Mouse (Mus musculus) embryonic facial prominence, embryonic 14.5 days (tissue): ENCODE data around the gene Kif26a. TPM values are rescaled to one million over a fixed set of nuclear protein-coding genes. Genes with fewer than 3 reads are reported as not detected.

Experiments used
- ATAC-seq: fragments of 200-750 bp; cut with Nextera tagmentation; 2 replicates; pipeline ENCODE4 v1.8.0; 2017; ENCODE audit warnings: low read depth, moderate number of reproducible peaks, moderate TSS enrichment
- DNase-seq: peaks from one replicate; pipeline ENCODE4 v3.0.0-alpha.2; 2015; ENCODE audit warnings: low spot score
- H3K27ac ChIP-seq: fragments of 300-500 bp; sonication (generic); replicated peaks from 2 replicates; pipeline ENCODE4 v1.5.1; 2014; ENCODE audit warnings: low read depth, mild to moderate bottlenecking, low read length, moderate library complexity
- H3K27me3 ChIP-seq: fragments of 300-500 bp; sonication (generic); replicated peaks from 2 replicates; pipeline ENCODE4 v1.6.1; 2014; ENCODE audit warnings: low read length; ENCODE audit not compliant: control insufficient read depth, insufficient read depth
- H3K36me3 ChIP-seq: fragments of 300-500 bp; sonication (generic); 2 replicates; pipeline ENCODE4 v1.6.1; 2014; ENCODE audit warnings: low read length, mixed read lengths; ENCODE audit not compliant: control insufficient read depth, insufficient read depth
- H3K4me1 ChIP-seq: fragments of 300-500 bp; sonication (generic); 2 replicates; pipeline ENCODE4 v1.6.1; 2014; ENCODE audit warnings: antibody characterized with exemption, low read length; ENCODE audit not compliant: control insufficient read depth, insufficient read depth
- H3K4me2 ChIP-seq: fragments of 300-500 bp; sonication (generic); 2 replicates; pipeline ENCODE4 v1.6.1; 2014; ENCODE audit warnings: low read depth, mild to moderate bottlenecking, low read length, moderate library complexity, mixed read lengths
- H3K4me3 ChIP-seq: fragments of 300-500 bp; sonication (generic); 2 replicates; pipeline ENCODE4 v1.5.1; 2014; ENCODE audit warnings: low read depth, mild to moderate bottlenecking, low read length
- H3K9ac ChIP-seq: fragments of 300-500 bp; sonication (generic); 2 replicates; pipeline ENCODE4 v1.6.1; 2014; ENCODE audit warnings: low read depth, mild to moderate bottlenecking, low read length, moderate library complexity, mixed read lengths
- H3K9me3 ChIP-seq: fragments of 300-500 bp; sonication (generic); 2 replicates; pipeline ENCODE4 v1.6.1; 2016; ENCODE audit warnings: low read length; ENCODE audit not compliant: control insufficient read depth
- WGBS: fragments of 180-500 bp; shearing (Covaris S2); extraction: QIAGEN DNeasy Blood & Tissue Kit; methylation state at CpG from one replicate; pipeline ENCODE4 v1.1.7; 2014; 5-methylcytosine and 5-hydroxymethylcytosine counted together
- polyA plus RNA-seq: library from polyadenylated mRNA; unstranded; fragments of >200 nt; fragmentation: Nextera tagmentation; extraction: Ambion mirVana; gene quantifications from 2 replicates; pipeline ENCODE4 v1.2.1, GENCODE M21; 2014

Kif26a gene
- polyA plus RNA-seq, 1 experiment from 2014 or later: 4.0 TPM

- no peak for ATAC-seq
- Histone ChIP-seq H3K27me3 (no peaks in the 10 kb centered on the region; the same call in 1 of the 2 replicates), H3K9me3 (no peaks in the 10 kb centered on the region), H3K4me2 (no peak overlapping the region), H3K9ac (no peak overlapping the region), H3K27ac (no peak overlapping the region), H3K4me1 (0 out of 2 replicates have a peak, but pooled peaks cover 7% of the 10 kb centered on the region), H3K4me3 (no peak overlapping the region), H3K36me3 (no peaks in the 10 kb centered on the region)
- DNase-seq: no peak
- WGBS: 81% methylated on average over 11 of the region's 11 CpGs
Measured at GRCm38 (mm10) chr12:112108696-112109445, 37.1 kb upstream of the Kif26a start.

GRCm38 (mm10) chr12:112109701-112110100 is 36.3 kb upstream of the Kif26a start:
- no peak overlapping the region for H3K27ac ChIP-seq
- WGBS: 74% methylated on average over 9 of the region's 9 CpGs
- ATAC-seq (no peak), DNase-seq (no peak)
- no peaks in the 10 kb centered on the region; the same call in 1 of the 2 replicates for H3K27me3 ChIP-seq
- H3K4me2 ChIP-seq: no peak overlapping the region
- H3K9ac ChIP-seq: no peak overlapping the region
- H3K4me3 ChIP-seq: no peak overlapping the region
- H3K9me3 ChIP-seq: no peaks in the 10 kb centered on the region
- 0 out of 2 replicates have a peak, but pooled peaks cover 7% of the 10 kb centered on the region for H3K4me1 ChIP-seq
- H3K36me3 ChIP-seq: no peaks in the 10 kb centered on the region

- no peak for ATAC-seq
- H3K36me3 ChIP-seq: no peaks in the 10 kb centered on the region
- 71% methylated on average over 5 of the region's 5 CpGs for WGBS
- H3K27ac ChIP-seq: no peak overlapping the region
- H3K4me3 ChIP-seq: no peak overlapping the region
- no peak for DNase-seq
- H3K4me1 ChIP-seq: 0 out of 2 replicates have a peak, but pooled peaks cover 7% of the 10 kb centered on the region
- H3K9me3 ChIP-seq: no peaks in the 10 kb centered on the region
- no peak overlapping the region for H3K4me2 ChIP-seq
- no peak overlapping the region for H3K9ac ChIP-seq
- no peaks in the 10 kb centered on the region; the same call in 1 of the 2 replicates for H3K27me3 ChIP-seq
Measured at GRCm38 (mm10) chr12:112111323-112111722, 34.7 kb upstream of the Kif26a start.

GRCm38 (mm10) chr12:112112235-112112634 is 33.8 kb upstream of the Kif26a start:
- Histone ChIP-seq H3K36me3 (no peaks in the 10 kb centered on the region), H3K9ac (no peak overlapping the region), H3K4me1 (no peaks in the 10 kb centered on the region), H3K27me3 (no peaks in the 10 kb centered on the region; the same call in 1 of the 2 replicates), H3K9me3 (no peaks in the 10 kb centered on the region), H3K27ac (no peak overlapping the region), H3K4me2 (no peak overlapping the region), H3K4me3 (no peak overlapping the region)
- no peak for ATAC-seq
- 90% methylated on average over 6 of the region's 6 CpGs for WGBS
- no peak for DNase-seq

GRCm38 (mm10) chr12:112112686-112113396 is 33.2 kb upstream of the Kif26a start:
- no peaks in the 10 kb centered on the region for H3K27me3 ChIP-seq
- H3K9ac ChIP-seq: no peak overlapping the region
- H3K4me3 ChIP-seq: no peak overlapping the region
- DNase-seq (no peak), ATAC-seq (no peak)
- no peaks in the 10 kb centered on the region for H3K9me3 ChIP-seq
- no peak overlapping the region for H3K27ac ChIP-seq
- H3K4me1 ChIP-seq: no peaks in the 10 kb centered on the region
- 18% methylated on average over 13 of the region's 13 CpGs for WGBS
- no peaks in the 10 kb centered on the region for H3K36me3 ChIP-seq
- H3K4me2 ChIP-seq: no peak overlapping the region

- Histone ChIP-seq H3K9me3 (no peaks in the 10 kb centered on the region), H3K4me3 (no peak overlapping the region), H3K4me2 (no peak overlapping the region), H3K27ac (no peak overlapping the region), H3K4me1 (no peaks in the 10 kb centered on the region), H3K9ac (no peak overlapping the region), H3K36me3 (no peaks in the 10 kb centered on the region), H3K27me3 (no peaks in the 10 kb centered on the region)
- WGBS: 12% methylated on average over 7 of the region's 7 CpGs
- peak; percentile 56 for DNase-seq
- ATAC-seq: peak; percentile 34; the same call in 1 of the 2 replicates
Measured at GRCm38 (mm10) chr12:112113710-112114109, 32.3 kb upstream of the Kif26a start.

GRCm38 (mm10) chr12:112117006-112117405 is 29.0 kb upstream of the Kif26a start:
- no peak overlapping the region for H3K27ac ChIP-seq
- H3K4me1 ChIP-seq: no peaks in the 10 kb centered on the region
- DNase-seq: no peak
- no peaks in the 10 kb centered on the region for H3K27me3 ChIP-seq
- no peak for ATAC-seq
- H3K9ac ChIP-seq: no peak overlapping the region
- no peak overlapping the region for H3K4me2 ChIP-seq
- H3K9me3 ChIP-seq: no peaks in the 10 kb centered on the region
- H3K36me3 ChIP-seq: no peaks in the 10 kb centered on the region
- no peak overlapping the region for H3K4me3 ChIP-seq
- WGBS: 62% methylated on average over 5 of the region's 5 CpGs

- H3K4me1 ChIP-seq: no peaks in the 10 kb centered on the region
- no peak overlapping the region for H3K27ac ChIP-seq
- no peak overlapping the region for H3K4me3 ChIP-seq
- no peaks in the 10 kb centered on the region for H3K27me3 ChIP-seq
- H3K36me3 ChIP-seq: no peaks in the 10 kb centered on the region
- no peak; the same call in 1 of the 2 replicates for ATAC-seq
- H3K9ac ChIP-seq: no peak overlapping the region
- H3K9me3 ChIP-seq: no peaks in the 10 kb centered on the region
- H3K4me2 ChIP-seq: no peak overlapping the region
- peak; percentile 54 for DNase-seq
- 53% methylated on average over 6 of the region's 7 CpGs for WGBS
Measured at GRCm38 (mm10) chr12:112117649-112118048, 28.4 kb upstream of the Kif26a start.
